Mouse (Mus musculus) ovary, adult 18-20 months (tissue): Measurements from ENCODE around the gene Lmnb2.

Experiments used
- DNase-seq: peaks from one replicate; pipeline ENCODE4 v3.0.0; 2022; ENCODE audit warnings: low spot score, mixed read lengths

Gene Lmnb2

GRCm38 (mm10) chr10:80946684-80947437 lies 28.8 kb upstream of the Lmnb2 start:
- DNase-seq = no peak

DNA sequence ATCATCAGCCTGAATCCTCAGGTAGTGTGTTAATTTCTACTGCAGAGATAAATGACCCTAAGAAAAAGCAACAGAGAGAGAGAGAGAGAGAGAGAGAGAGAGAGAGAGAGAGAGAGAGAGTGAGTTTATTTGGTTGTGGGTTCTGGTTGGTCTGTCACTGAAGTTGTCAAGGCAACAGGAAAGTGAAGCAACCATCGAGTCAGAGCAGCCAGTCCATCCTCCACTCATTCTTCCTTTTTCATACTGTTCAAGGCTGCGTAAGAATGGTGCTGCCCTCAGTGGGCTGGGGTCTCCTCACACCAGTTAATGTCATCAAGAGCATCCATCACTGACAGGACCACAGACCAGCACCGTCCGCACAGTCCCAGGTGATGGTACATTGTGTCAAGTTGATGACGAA lies 26.2 kb upstream of the Lmnb2 start:
- no peak for DNase-seq

DNA sequence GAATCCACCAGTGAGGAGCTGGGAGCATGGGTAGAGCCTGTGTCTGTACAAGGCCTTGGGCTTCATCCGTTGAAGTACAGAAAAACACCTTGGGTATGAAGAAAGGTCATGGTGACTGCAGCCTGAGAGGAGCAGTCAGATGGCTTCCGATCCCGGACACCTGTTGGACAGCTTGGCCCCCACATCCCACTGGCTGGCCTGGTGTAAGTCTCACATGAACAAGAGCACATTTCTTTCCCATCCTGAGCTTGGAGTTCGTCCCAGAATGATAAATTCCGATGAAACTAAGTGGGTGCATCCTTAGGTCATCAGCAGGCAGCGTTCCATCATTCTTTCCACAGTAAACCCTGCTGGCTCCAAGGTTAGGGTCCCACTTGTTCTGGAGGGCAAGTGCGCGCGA lies 25.7 kb upstream of the Lmnb2 start:
- no peak for DNase-seq

- no peak for DNase-seq
These were observed 24.9 kb upstream of the Lmnb2 start for GRCm38 (mm10) chr10:80942919-80943318.

DNA sequence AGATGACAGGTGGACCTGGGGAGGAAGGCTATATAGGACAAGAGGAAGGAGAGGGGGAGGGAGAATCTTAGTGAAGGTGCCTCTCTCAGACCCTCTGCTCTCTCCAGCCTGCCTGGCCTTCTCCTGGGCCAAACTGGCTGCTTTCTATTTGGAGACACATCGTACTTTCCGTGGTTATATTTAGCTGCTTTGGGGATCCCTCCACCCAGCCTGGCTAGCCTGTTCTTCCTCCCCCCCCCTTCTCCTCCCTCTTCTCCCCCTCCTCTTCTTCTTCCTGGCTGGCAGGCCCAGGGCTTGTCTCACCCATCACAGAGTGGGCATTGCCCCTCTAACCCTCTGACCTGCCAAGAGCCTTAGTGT lies 22.9 kb upstream of the Lmnb2 start:
- no peak for DNase-seq

DNA sequence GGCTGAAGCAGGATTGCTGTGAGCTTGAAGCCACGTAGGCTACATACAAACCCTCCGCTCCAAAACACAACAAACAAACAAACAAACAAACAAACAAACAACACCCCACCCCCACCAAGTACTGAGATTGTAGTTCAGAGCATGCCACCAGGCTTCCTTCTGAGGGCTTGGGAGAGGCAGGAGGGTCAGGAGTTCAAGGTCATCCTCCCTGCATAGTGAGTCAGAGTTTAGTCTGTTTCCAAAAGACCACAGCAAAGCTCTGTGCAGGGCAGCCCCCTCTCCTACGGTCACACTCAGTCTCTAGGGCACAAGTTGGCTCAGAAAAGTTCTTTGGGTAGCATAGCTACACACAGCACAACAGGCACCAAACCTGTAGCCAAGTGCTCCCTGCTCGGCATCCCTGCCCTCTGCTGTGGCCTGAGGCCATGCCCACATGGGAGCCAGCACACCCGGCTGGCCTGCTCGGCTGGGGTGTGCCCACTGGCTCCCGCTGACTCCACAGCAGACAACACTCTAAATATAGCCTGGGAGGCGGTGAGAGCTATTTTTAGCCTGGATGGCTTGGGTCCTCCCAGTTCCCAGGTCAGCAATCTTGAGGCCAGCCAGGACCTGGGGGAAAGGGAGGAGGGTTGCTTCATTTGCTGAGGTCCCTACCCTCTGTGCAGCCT lies 22.4 kb upstream of the Lmnb2 start:
- DNase-seq = peak; percentile 77

GRCm38 (mm10) chr10:80939671-80940070 lies 21.6 kb upstream of the Lmnb2 start:
- peak; percentile 78 for DNase-seq

DNA sequence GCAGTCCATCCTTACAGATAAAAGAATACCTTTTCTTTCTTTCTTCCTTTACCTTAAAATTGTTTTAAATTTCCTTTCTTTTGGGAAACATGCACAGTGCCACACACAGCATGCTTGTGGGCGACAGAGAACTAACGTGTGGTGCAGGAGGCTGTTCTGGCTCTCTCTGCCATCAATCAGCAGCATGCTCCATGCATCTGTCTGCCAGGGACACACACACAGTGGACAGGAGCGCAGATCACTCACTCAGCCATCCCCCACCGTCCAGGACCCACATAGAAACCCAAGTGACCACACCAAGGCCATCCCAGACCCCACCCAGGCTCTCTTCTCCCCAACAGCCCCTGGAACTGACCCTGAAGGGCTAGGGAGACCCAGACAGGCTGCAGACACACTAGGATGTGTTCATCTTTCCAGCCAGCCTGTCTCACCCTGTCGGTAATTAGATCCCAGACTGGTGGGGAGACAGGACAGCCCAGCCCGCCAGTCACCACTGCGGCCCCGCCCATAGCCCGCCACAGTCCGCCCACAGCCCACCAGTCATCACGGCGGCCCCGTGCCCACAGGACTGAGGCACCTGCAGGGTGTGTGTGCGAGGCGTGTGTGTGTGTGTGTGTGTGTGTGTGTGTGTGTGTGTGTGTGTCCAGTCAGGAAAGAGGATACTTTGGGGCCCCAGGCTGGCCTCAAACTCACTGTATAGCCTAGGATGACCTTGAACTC lies 20.9 kb upstream of the Lmnb2 start:
- DNase-seq = no peak

DNA sequence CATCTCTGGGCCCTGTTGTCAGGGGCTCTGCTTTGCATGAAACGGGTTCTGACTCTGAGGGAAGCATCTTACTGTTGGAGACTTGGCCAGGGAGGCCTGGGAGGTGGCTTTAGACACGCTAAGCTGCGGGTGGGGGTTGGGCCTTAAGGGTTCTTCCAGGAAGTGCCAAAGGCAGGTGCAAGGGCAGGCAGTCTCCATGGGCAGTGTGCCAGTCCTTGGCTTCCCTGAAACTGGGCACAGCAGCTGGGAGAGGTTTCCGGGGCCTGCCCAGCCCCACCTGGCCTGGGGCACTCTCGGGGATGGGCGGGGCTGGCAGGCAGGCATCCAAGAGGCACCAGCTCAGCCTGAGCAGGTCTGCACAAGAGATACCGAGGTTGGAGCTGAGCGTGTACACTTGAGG lies 19.6 kb upstream of the Lmnb2 start:
- peak; percentile 74 for DNase-seq

DNA sequence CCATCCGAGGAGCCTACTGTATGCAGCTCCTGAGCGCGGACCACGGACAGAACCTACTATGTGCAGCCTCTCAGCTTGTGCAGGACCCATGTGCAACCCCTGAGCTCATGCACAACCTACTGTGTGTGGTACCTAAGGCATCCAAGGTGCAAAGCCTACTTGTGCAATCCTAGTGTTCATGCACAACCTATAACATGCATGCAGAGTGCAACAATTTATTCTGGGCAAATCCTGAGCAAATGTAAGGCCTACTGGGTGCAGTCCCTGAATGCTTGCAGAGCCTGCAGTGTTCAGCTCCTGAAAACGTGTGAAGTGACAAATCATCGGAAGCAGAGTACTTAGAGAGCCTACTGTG lies 18.7 kb upstream of the Lmnb2 start:
- no peak for DNase-seq

- peak; percentile 71 for DNase-seq
These were observed 18.2 kb upstream of the Lmnb2 start for GRCm38 (mm10) chr10:80936135-80936809.

GRCm38 (mm10) chr10:80935698-80936097 lies 17.7 kb upstream of the Lmnb2 start:
- no peak for DNase-seq

DNA sequence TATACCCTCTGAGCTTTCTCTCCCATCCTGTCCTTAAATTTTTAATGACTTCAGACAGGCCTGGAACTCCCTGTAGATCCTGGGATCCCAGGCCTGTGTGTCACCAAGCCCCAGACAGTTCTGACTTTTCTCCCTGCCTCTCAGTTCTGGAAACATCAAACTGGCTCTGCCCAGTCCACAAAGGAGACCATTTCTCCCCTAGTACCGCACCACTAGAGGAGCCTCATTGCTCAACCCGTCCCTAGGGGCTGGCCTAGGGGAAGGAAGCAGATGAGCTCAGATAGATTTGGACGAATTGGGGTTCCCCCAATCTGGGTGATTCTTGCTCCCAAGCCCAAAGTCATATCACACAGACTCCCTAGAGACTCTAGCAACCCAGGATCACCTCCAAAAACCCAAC lies 17.2 kb upstream of the Lmnb2 start:
- DNase-seq = no peak

DNA sequence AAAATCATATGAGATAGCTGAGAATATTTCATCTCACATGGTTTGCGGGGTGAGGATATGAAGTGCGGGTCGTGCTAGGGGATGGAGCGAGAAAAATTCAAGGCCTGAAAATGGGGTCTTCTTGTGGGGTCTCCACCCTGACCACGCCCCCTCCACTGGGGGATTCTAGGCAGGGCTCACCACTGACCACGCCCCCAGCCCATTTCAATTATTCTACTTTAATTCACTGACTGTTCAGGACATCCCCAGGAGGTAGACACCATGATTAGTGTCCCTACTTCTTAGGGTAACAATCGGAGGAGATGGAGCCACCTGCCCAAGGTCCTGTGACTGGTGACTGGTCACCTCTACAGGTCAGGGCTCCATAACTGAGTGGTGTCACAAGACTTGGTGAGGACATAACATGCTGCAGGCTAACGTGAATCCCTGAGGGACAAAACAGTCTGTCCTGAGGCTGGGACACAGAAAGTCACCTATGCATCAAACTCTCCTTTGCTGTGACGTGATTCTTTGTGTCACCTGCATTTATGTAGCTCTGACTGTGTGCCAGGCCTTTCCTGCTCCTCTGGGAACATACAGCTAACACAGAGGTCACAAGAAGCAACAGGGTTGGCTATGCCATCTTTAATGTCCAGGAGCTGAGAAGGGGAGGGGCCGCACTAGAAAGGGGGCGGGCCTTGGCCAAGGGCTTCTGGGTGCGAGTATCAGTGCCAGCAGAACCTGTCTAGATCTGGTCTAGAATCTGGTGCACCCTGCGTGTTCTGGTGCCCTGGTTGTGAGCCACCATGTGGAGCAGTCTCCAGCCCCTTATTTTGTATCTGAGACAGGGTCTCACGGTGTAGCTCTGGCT lies 16.3 kb upstream of the Lmnb2 start:
- DNase-seq = no peak

- peak; percentile 17 for DNase-seq
These were observed 15.5 kb upstream of the Lmnb2 start for GRCm38 (mm10) chr10:80933421-80933979.

GRCm38 (mm10) chr10:80932700-80933420 lies 14.8 kb upstream of the Lmnb2 start:
- no peak for DNase-seq

- no peak for DNase-seq
These were observed 14.2 kb upstream of the Lmnb2 start for GRCm38 (mm10) chr10:80932206-80932605.

DNA sequence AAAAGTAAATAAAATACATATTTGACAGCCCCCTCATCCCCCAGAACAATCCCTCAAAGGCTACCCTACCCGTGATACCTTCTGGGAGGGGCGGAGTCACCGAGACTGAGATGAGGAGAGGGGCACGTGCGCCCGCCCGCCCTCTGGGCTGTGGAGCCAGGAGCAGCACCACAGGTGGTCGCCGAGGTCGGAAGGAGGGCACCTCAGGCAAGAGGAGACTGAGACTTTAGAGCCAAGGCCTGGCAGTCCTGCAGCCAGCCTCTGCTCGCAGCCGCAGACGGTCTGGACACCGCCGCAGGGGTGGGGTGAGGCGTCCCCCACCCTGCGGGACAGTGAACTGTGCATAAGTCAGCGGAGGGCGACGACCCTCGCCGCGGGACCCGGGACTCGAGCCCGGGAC lies 13.7 kb upstream of the Lmnb2 start:
- no peak for DNase-seq

GRCm38 (mm10) chr10:80931153-80931671 lies 13.2 kb upstream of the Lmnb2 start:
- DNase-seq = no peak

- DNase-seq = no peak
These were observed 12.5 kb upstream of the Lmnb2 start for GRCm38 (mm10) chr10:80930361-80931152.
